Mouse (Mus musculus): ENCODE measurements at regions not wholly inside any gene's neighbourhood (a gene's known extent, or its start where the extent isn't known, plus 50 kb on each side); places are given as distances from the start of the nearest gene placed in this dataset.

DNA sequence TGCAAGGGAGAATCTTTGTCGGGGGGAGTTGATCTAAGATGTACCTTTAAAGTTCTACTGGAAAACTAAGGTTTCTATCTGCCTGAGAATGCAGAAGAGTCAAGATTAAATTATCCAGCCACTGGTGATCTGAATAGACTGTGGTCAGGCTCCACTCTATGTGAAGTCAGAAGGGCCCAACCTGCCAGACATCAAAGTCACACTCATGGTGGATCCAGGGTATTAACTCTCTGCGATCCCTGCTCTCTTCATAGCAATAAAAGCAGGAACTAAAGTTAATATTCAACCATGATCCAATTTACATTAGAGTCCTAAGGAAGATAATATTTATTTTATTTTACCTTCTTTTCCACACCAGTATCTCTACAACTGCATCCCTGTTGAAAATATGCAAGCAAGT, 242.5 kb downstream of the Efnb2 start:
- no peak for TF ChIP-seq CTCF (IDR thresholded peaks at IDR 0.05)
- TF ChIP-seq EP300 (IDR thresholded peaks at IDR 0.05): no peak

All from lung, postnatal 0 days (tissue).